Mouse (Mus musculus) kidney, postnatal 0 days (tissue): ENCODE data around the gene Evx2. TPM values are rescaled to one million over a fixed set of nuclear protein-coding genes. Genes with fewer than 3 reads are reported as not detected.
A peak's percentile ranks its signal among the peaks of the same experiment; 100 is the strongest.

Experiments
- ATAC-seq: fragments of 200-750 bp; cut with Nextera tagmentation; replicated peaks from 2 replicates; pipeline ENCODE4 v1.8.0; 2017; ENCODE audit warnings: low read depth, moderate number of reproducible peaks, moderate TSS enrichment, moderate library complexity; ENCODE audit not compliant: low FRiP score
- DNase-seq: peaks from one replicate; pipeline ENCODE4 v3.0.0-alpha.2; 2016; ENCODE audit warnings: low spot score
- H3K27ac ChIP-seq: fragments of 300-500 bp; sonication (generic); 2 replicates; pipeline ENCODE4 v1.5.1; 2014; ENCODE audit warnings: mild to moderate bottlenecking
- H3K27me3 ChIP-seq: fragments of 300-500 bp; sonication (generic); 2 replicates; pipeline ENCODE4 v1.6.1; 2014; ENCODE audit warnings: low read length, mixed read lengths; ENCODE audit not compliant: insufficient read depth
- H3K36me3 ChIP-seq: fragments of 300-500 bp; sonication (generic); 2 replicates; pipeline ENCODE4 v1.6.1; 2014; ENCODE audit warnings: low read length, mixed read lengths; ENCODE audit not compliant: insufficient read depth
- H3K4me1 ChIP-seq: fragments of 300-500 bp; sonication (generic); replicated peaks from 2 replicates; pipeline ENCODE4 v1.6.1; 2014; ENCODE audit warnings: antibody characterized with exemption, low read length, mixed read lengths; ENCODE audit not compliant: insufficient read depth
- H3K4me2 ChIP-seq: fragments of 300-500 bp; sonication (generic); 2 replicates; pipeline ENCODE4 v1.6.1; 2014; ENCODE audit warnings: mild to moderate bottlenecking, low read length, moderate library complexity, mixed read lengths
- H3K4me3 ChIP-seq: fragments of 300-500 bp; sonication (generic); replicated peaks from 2 replicates; pipeline ENCODE4 v1.5.1; 2014; ENCODE audit warnings: low read depth, low read length
- H3K9ac ChIP-seq: fragments of 300-500 bp; sonication (generic); 2 replicates; pipeline ENCODE4 v1.6.1; 2014; ENCODE audit warnings: low read depth, low read length
- H3K9me3 ChIP-seq: fragments of 300-500 bp; sonication (generic); replicated peaks from 2 replicates; pipeline ENCODE4 v1.6.1; 2016; ENCODE audit warnings: low read length, inconsistent platforms, mixed read lengths
- CTCF ChIP-seq: IDR thresholded peaks from 2 replicates; pipeline ENCODE4 v1.5.1; 2016; ENCODE audit warnings: antibody characterized with exemption, low read depth, mild to moderate bottlenecking, moderate library complexity
- WGBS: fragments of 180-500 bp; shearing (Covaris S2); extraction: QIAGEN DNeasy Blood & Tissue Kit; methylation state at CpG from one replicate; pipeline ENCODE4 v1.1.7; 2014; 5-methylcytosine and 5-hydroxymethylcytosine counted together
- polyA plus RNA-seq: library from polyadenylated mRNA; unstranded; fragments of >200 nt; fragmentation: Nextera tagmentation; extraction: Ambion mirVana; gene quantifications from 2 replicates; pipeline ENCODE4 v1.2.1, GENCODE M21; 2015

Gene Evx2
- polyA plus RNA-seq, 1 experiment from 2014 or later = 0.08 TPM

GRCm38 (mm10) chr2:74674881-74675665, 15.7 kb upstream of the Evx2 start, which contains the start of gene Hoxd12:
Gene Hoxd12, plus strand, starts transcription at chr2:74675013.
- DNase-seq (no peak), ATAC-seq (peak; percentile 27; the same call in 1 of the 2 replicates)
- WGBS = 12% methylated on average over 47 of the region's 47 CpGs
- Histone ChIP-seq H3K4me1 (peaks cover 18% of the 10 kb centered on the region), H3K36me3 (no peaks in the 10 kb centered on the region), H3K9ac (no peak within 1 kb of the TSS), H3K27me3 (peaks cover 35% of the 10 kb centered on the region), H3K4me2 (peak within 1 kb of the TSS; percentile 45), H3K9me3 (no peaks in the 10 kb centered on the region), H3K27ac (peak within 1 kb of the TSS; percentile 37; the same call in 1 of the 2 replicates), H3K4me3 (peak within 1 kb of the TSS; percentile 5)
- TF ChIP-seq CTCF = no peak

- Histone ChIP-seq H3K9me3 (no peaks in the 10 kb centered on the region), H3K9ac (no peak overlapping the region), H3K27ac (no peak overlapping the region), H3K4me2 (no peak overlapping the region), H3K4me1 (peaks cover 18% of the 10 kb centered on the region), H3K27me3 (peaks cover 46% of the 10 kb centered on the region), H3K4me3 (no peak overlapping the region), H3K36me3 (no peaks in the 10 kb centered on the region)
- no peak for TF ChIP-seq CTCF
- ATAC-seq (no peak), DNase-seq (no peak)
- 20% methylated on average over 24 of the region's 24 CpGs for WGBS
Observed at GRCm38 (mm10) chr2:74673835-74674425, 14.6 kb upstream of the Evx2 start.

GRCm38 (mm10) chr2:74672481-74673362, 13.4 kb upstream of the Evx2 start:
- no peak overlapping the region for H3K9ac ChIP-seq
- no peaks in the 10 kb centered on the region for H3K36me3 ChIP-seq
- peaks cover 29% of the 10 kb centered on the region for H3K4me1 ChIP-seq
- DNase-seq = peak; percentile 83
- 10% methylated on average over 40 of the region's 40 CpGs for WGBS
- H3K27ac ChIP-seq = no peak overlapping the region
- H3K4me2 ChIP-seq = peak overlapping the region; percentile 58
- H3K4me3 ChIP-seq = peak overlapping the region; percentile 23
- TF ChIP-seq CTCF = peak; percentile 80
- peak; percentile 29; the same call in 1 of the 2 replicates for ATAC-seq
- no peaks in the 10 kb centered on the region for H3K9me3 ChIP-seq
- H3K27me3 ChIP-seq = peaks cover 58% of the 10 kb centered on the region

GRCm38 (mm10) chr2:74671847-74672246, 12.5 kb upstream of the Evx2 start:
- Histone ChIP-seq H3K4me2 (no peak overlapping the region), H3K27ac (no peak overlapping the region), H3K9ac (no peak overlapping the region), H3K4me3 (no peak overlapping the region), H3K9me3 (no peaks in the 10 kb centered on the region), H3K4me1 (peaks cover 29% of the 10 kb centered on the region), H3K27me3 (peaks cover 61% of the 10 kb centered on the region), H3K36me3 (no peaks in the 10 kb centered on the region)
- no peak for ATAC-seq
- 44% methylated on average over 5 of the region's 5 CpGs for WGBS
- no peak for DNase-seq
- no peak for TF ChIP-seq CTCF

- 12% methylated on average over 3 of the region's 3 CpGs for WGBS
Observed at GRCm38 (mm10) chr2:74670632-74671188, 11.4 kb upstream of the Evx2 start.

More at GRCm38 (mm10) chr2:74670632-74671188, 11.4 kb upstream of the Evx2 start:
- Histone ChIP-seq H3K27ac (no peak overlapping the region), H3K4me3 (no peak overlapping the region), H3K9ac (no peak overlapping the region), H3K27me3 (peaks cover 69% of the 10 kb centered on the region), H3K36me3 (no peaks in the 10 kb centered on the region), H3K9me3 (no peaks in the 10 kb centered on the region), H3K4me1 (peaks cover 24% of the 10 kb centered on the region), H3K4me2 (no peak overlapping the region)
- no peak for TF ChIP-seq CTCF
- ATAC-seq (no peak), DNase-seq (no peak)
